Mouse (Mus musculus) CH12.LX (cell line): ENCODE results near the gene St7. TPM values are rescaled to one million over a fixed set of nuclear protein-coding genes. Genes with fewer than 3 reads are reported as not detected.

ENCODE experiments used
- DNase-seq: peaks from one replicate; pipeline ENCODE4 v3.0.0-alpha.2; 2013; ENCODE audit errors: extremely low read depth
- H3K27ac ChIP-seq: 2 replicates; pipeline ENCODE4 v1.5.1; 2012; ENCODE audit warnings: low read depth, mild to moderate bottlenecking, control low read depth, moderate library complexity; ENCODE audit not compliant: insufficient read depth
- H3K27me3 ChIP-seq: replicated peaks from 2 replicates; pipeline ENCODE3; 2012; ENCODE audit warnings: inconsistent platforms
- H3K36me3 ChIP-seq, 2 experiments: replicated peaks in 1 of 2; 2 replicates each; pipeline versions ENCODE3 to v1.6.1; 2012; ENCODE audit warnings: inconsistent platforms in 1 of 2, low read length in 1 of 2, mild to moderate bottlenecking in 1 of 2, mixed read lengths in 1 of 2, moderate library complexity in 1 of 2; ENCODE audit not compliant: control insufficient read depth in 1 of 2, insufficient read depth in 1 of 2
- H3K4me1 ChIP-seq, 2 experiments: 2 replicates each; pipeline ENCODE4 v1.6.1; 2012; ENCODE audit warnings: inconsistent platforms in 1 of 2, moderate library complexity in 1 of 2; ENCODE audit not compliant: insufficient read depth in 2 of 2, control insufficient read depth in 1 of 2
- H3K4me2 ChIP-seq: 2 replicates; pipeline ENCODE4 v1.6.1; 2012; ENCODE audit warnings: low read depth, mild to moderate bottlenecking, control low read depth; ENCODE audit not compliant: poor library complexity, insufficient read depth, severe bottlenecking
- H3K4me3 ChIP-seq, 3 experiments: fragments of 150-350 bp in 1 of 3; sonication (generic) in 1 of 3; replicated peaks in 1 of 3; 2 replicates each; pipeline versions ENCODE3 to v1.5.1; 2011 to 2012; ENCODE audit warnings: low read depth in 2 of 3, low read length in 2 of 3, mild to moderate bottlenecking in 2 of 3, moderate library complexity in 2 of 3, control low read depth in 1 of 3, improper control_type of control experiment in 1 of 3, inconsistent platforms in 1 of 3, mixed read lengths in 1 of 3; ENCODE audit not compliant: poor library complexity in 1 of 3
- H3K79me2 ChIP-seq: replicated peaks from 2 replicates; pipeline ENCODE4 v1.6.1; 2012; ENCODE audit warnings: mild to moderate bottlenecking, moderate library complexity; ENCODE audit not compliant: control insufficient read depth, poor library complexity, insufficient read depth, severe bottlenecking; ENCODE audit errors: extremely low read depth
- H3K9ac ChIP-seq: 2 replicates; pipeline ENCODE4 v1.6.1; 2012; ENCODE audit warnings: low read depth, mild to moderate bottlenecking, control low read depth, moderate library complexity; ENCODE audit not compliant: insufficient read depth
- H3K9me3 ChIP-seq: replicated peaks from 2 replicates; pipeline ENCODE3; 2012; ENCODE audit warnings: low read length, inconsistent platforms, mixed read lengths
- CTCF ChIP-seq, 2 experiments: IDR thresholded peaks in 1 of 2; conservative IDR thresholded peaks in 1 of 2; 2 replicates each; pipeline ENCODE4 v1.5.1; 2011 to 2012; ENCODE audit warnings: low read depth in 2 of 2, low read length in 2 of 2, improper control_type of control experiment in 1 of 2, inconsistent platforms in 1 of 2, mild to moderate bottlenecking in 1 of 2, moderate library complexity in 1 of 2
- E2F4 ChIP-seq: IDR thresholded peaks from 2 replicates; pipeline ENCODE4 v1.6.1; 2011; ENCODE audit warnings: low read depth, low read length, improper control_type of control experiment; ENCODE audit not compliant: insufficient replicate concordance
- ELF1 ChIP-seq: IDR thresholded peaks from 2 replicates; pipeline ENCODE4 v1.6.1; 2014; ENCODE audit warnings: low read depth, mild to moderate bottlenecking, inconsistent platforms, low read length, improper control_type of control experiment
- EP300 ChIP-seq: IDR thresholded peaks from 2 replicates; pipeline ENCODE4 v1.6.1; 2011; ENCODE audit warnings: low read length, improper control_type of control experiment
- GABPA ChIP-seq: IDR thresholded peaks from 2 replicates; pipeline ENCODE4 v1.6.1; 2012; ENCODE audit warnings: low read depth, low read length, improper control_type of control experiment, inconsistent platforms; ENCODE audit not compliant: insufficient replicate concordance
- IRF4 ChIP-seq: IDR thresholded peaks from 2 replicates; pipeline ENCODE4 v1.6.1; 2014; ENCODE audit warnings: low read depth, mild to moderate bottlenecking, inconsistent platforms, low read length, improper control_type of control experiment
- JUN ChIP-seq: IDR thresholded peaks from 2 replicates; pipeline ENCODE4 v1.6.1; 2011; ENCODE audit warnings: low read depth, mild to moderate bottlenecking, low read length, improper control_type of control experiment, moderate library complexity; ENCODE audit not compliant: insufficient read depth
- JUND ChIP-seq: conservative IDR thresholded peaks from 2 replicates; pipeline ENCODE4 v1.6.1; 2011; ENCODE audit warnings: low read depth, low read length, improper control_type of control experiment
- KAT2A ChIP-seq: IDR thresholded peaks from 2 replicates; pipeline ENCODE4 v1.6.1; 2012; ENCODE audit warnings: low read length, improper control_type of control experiment, inconsistent platforms; ENCODE audit not compliant: insufficient replicate concordance
- MAX ChIP-seq: IDR thresholded peaks from 2 replicates; pipeline ENCODE4 v1.6.1; 2011; ENCODE audit warnings: low read length, improper control_type of control experiment
- MAZ ChIP-seq: IDR thresholded peaks from 2 replicates; pipeline ENCODE4 v1.6.1; 2012; ENCODE audit warnings: low read depth, mild to moderate bottlenecking, inconsistent platforms, low read length, improper control_type of control experiment, moderate library complexity
- NELFE ChIP-seq: IDR thresholded peaks from 2 replicates; pipeline ENCODE4 v1.6.1; 2011; ENCODE audit warnings: low read depth, low read length, improper control_type of control experiment
- PAX5 ChIP-seq: IDR thresholded peaks from 2 replicates; pipeline ENCODE4 v1.6.1; 2012; ENCODE audit warnings: low read length, inconsistent platforms, mixed read lengths
- RAD21 ChIP-seq: IDR thresholded peaks from 2 replicates; pipeline ENCODE4 v1.6.1; 2011; ENCODE audit warnings: low read depth, mild to moderate bottlenecking, low read length, improper control_type of control experiment, moderate library complexity
- SIN3A ChIP-seq: IDR thresholded peaks from 2 replicates; pipeline ENCODE4 v1.6.1; 2012; ENCODE audit warnings: low read length, improper control_type of control experiment, inconsistent platforms
- SMC3 ChIP-seq: IDR thresholded peaks from 2 replicates; pipeline ENCODE4 v1.6.1; 2011; ENCODE audit warnings: low read depth, low read length, improper control_type of control experiment
- UBTF ChIP-seq: IDR thresholded peaks from 2 replicates; pipeline ENCODE4 v1.6.1; 2012; ENCODE audit warnings: low read depth, mild to moderate bottlenecking, inconsistent platforms, low read length, improper control_type of control experiment, moderate library complexity
- ZMIZ1 ChIP-seq: IDR thresholded peaks from 2 replicates; pipeline ENCODE4 v1.6.1; 2012; ENCODE audit warnings: low read depth, mild to moderate bottlenecking, inconsistent platforms, low read length, improper control_type of control experiment
- ZNF384 ChIP-seq: IDR thresholded peaks from 2 replicates; pipeline ENCODE4 v1.6.1; 2012; ENCODE audit warnings: low read depth, low read length, improper control_type of control experiment, inconsistent platforms
- dilution Hi-C: fragments of 300-500 bp; cut with MboI; formaldehyde crosslinking; loops from 2 replicates; pipeline ENCODE4 v1.14.3; 2020; ENCODE audit warnings: low sequenced_read_pairs; ENCODE audit not compliant: extremely low pct_unique_long_range_greater_than_20kb, extremely low pct_ligation_motif_present
- in situ Hi-C: fragments of 300-500 bp; cut with MboI; formaldehyde crosslinking; loops from 3 replicates; pipeline ENCODE4 v1.14.3; 2019; ENCODE audit warnings: low sequenced_read_pairs, low pct_ligation_motif_present, low pct_unique_long_range_greater_than_20kb, mixed read lengths
- polyA plus RNA-seq: library from polyadenylated mRNA; unstranded; fragments of >175 nt; gene quantifications from 2 replicates; pipeline ENCODE4 v1.2.1, GENCODE M21; 2012; ENCODE audit warnings: low read depth; ENCODE audit not compliant: insufficient read length
- total RNA-seq, 2 experiments: library from RNA; depleted of rRNA; stranded (reverse); fragments of 300-350 nt in 1 of 2; fragments of >200 nt in 1 of 2; gene quantifications; 2 replicates each; pipeline ENCODE4 v1.2.3; 2012 to 2014

Gene St7
- total and polyA plus RNA-seq, 3 experiments: 33.9 to 64.1 (median 35.3) TPM

- no peak for DNase-seq
- Histone ChIP-seq H3K79me2 (no peaks in the 10 kb centered on the region), H3K36me3 (peaks cover 18 to 59% of the 10 kb centered on the region in 2 experiments), H3K4me2 (no peak overlapping the region), H3K9ac (no peak overlapping the region), H3K27me3 (no peaks in the 10 kb centered on the region), H3K4me3 (no peak overlapping the region), H3K4me1 (no peaks in the 10 kb centered on the region), H3K27ac (no peak overlapping the region), H3K9me3 (no peaks in the 10 kb centered on the region)
- TF ChIP-seq SIN3A: no peak
- TF ChIP-seq IRF4: no peak
- no peak for TF ChIP-seq SMC3
- no peak for TF ChIP-seq JUND
- no peak for TF ChIP-seq ZMIZ1
- no peak for TF ChIP-seq GABPA
- TF ChIP-seq ELF1: no peak
- dilution Hi-C loops (no loop called here), in situ Hi-C loops (loop anchor here (25.0 kb wide), 1 partner anchor 439 kb away; no protein-coding TSS in a partner anchor)
Measured at GRCm38 (mm10) chr6:17923370-17923769, 230.6 kb downstream of the St7 start.

- Histone ChIP-seq H3K4me3 (no peak overlapping the region), H3K9me3 (no peaks in the 10 kb centered on the region), H3K4me1 (no peaks in the 10 kb centered on the region), H3K27me3 (no peaks in the 10 kb centered on the region), H3K4me2 (no peak overlapping the region), H3K27ac (no peak overlapping the region), H3K79me2 (no peaks in the 10 kb centered on the region), H3K36me3 (peaks cover 18 to 58% of the 10 kb centered on the region in 2 experiments), H3K9ac (no peak overlapping the region)
- dilution Hi-C loops: no loop called here
- DNase-seq: no peak
- in situ Hi-C loops: loop anchor here (25.0 kb wide), 1 partner anchor 438 kb away; no protein-coding TSS in a partner anchor
- TF ChIP-seq E2F4: no peak
- TF ChIP-seq MAZ: no peak
- no peak for TF ChIP-seq UBTF
- TF ChIP-seq NELFE: no peak
- no peak for TF ChIP-seq CTCF (conservative IDR thresholded peaks at IDR 0.05 in 1 of 2, IDR thresholded peaks at IDR 0.05 in 1 of 2; ENCODE audit: low read depth in 2 of 2, low read length in 2 of 2)
- TF ChIP-seq ZMIZ1: no peak
- no peak for TF ChIP-seq ELF1
Measured at GRCm38 (mm10) chr6:17923894-17924505, 231.3 kb downstream of the St7 start.

- no peak overlapping the region for H3K4me3 ChIP-seq
- dilution Hi-C loops: no loop called here
- peaks cover 16 to 54% of the 10 kb centered on the region in 2 experiments for H3K36me3 ChIP-seq
- no peak overlapping the region for H3K27ac ChIP-seq
- peak; percentile 44 for DNase-seq
- no peak overlapping the region for H3K4me2 ChIP-seq
- no peaks in the 10 kb centered on the region for H3K79me2 ChIP-seq
- no peak overlapping the region for H3K9ac ChIP-seq
- peak; percentile 66 to 74 for TF ChIP-seq CTCF (conservative IDR thresholded peaks at IDR 0.05 in 1 of 2, IDR thresholded peaks at IDR 0.05 in 1 of 2; ENCODE audit: low read depth in 2 of 2, low read length in 2 of 2)
- TF ChIP-seq RAD21: peak; percentile 56
- TF ChIP-seq MAX: no peak
- TF ChIP-seq SMC3: peak; percentile 49
- no peak for TF ChIP-seq ZNF384
- no peak for TF ChIP-seq PAX5
- no peak for TF ChIP-seq UBTF
- no peak for TF ChIP-seq JUN
- no peak for TF ChIP-seq KAT2A
- no peak for TF ChIP-seq EP300
- no peaks in the 10 kb centered on the region for H3K9me3 ChIP-seq
- in situ Hi-C loops: no loop called here
- H3K27me3 ChIP-seq: no peaks in the 10 kb centered on the region
- H3K4me1 ChIP-seq: no peaks in the 10 kb centered on the region
Measured at GRCm38 (mm10) chr6:17925267-17925666, 232.5 kb downstream of the St7 start.
